Mouse (Mus musculus): ENCODE measurements at regions not wholly inside any gene's neighbourhood (a gene's known extent, or its start where the extent isn't known, plus 50 kb on each side); places are given as distances from the start of the nearest gene placed in this dataset.

DNA sequence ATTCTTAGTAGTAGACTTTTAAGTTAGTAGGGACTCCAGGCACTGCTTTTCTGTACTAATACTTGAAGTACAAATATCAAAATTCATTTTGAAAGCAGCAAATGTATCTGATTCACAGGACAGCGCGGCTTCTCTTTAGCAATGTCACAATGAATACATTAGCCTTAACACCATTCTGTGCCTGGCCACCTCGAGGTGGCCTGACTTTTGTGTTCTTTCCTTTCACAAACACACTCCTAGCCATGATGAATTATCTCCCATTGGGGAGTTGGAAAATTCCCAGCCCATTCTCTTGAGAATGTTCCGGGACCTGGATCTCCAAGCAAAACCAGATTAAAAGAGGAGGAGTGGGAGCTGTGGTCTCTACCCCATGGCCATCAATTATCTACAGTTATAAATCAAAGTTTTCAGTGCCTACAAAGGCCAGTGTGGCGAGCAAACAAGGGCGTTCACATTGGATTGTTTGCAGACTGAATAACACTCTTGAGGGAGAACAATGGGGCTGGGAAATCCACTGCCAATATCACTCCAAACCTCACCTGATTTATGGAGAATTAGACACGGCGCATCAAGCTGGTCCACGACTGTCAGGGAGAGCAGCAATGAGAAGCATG is 82.7 kb upstream of the Rarb start:
- peak; percentile 3 for DNase-seq (ENCODE audit: low spot score)

GRCm38 (mm10) chr14:16897747-16898544 is 79.0 kb upstream of the Rarb start:
- DNase-seq (ENCODE audit: low spot score) = no peak

- no peak for DNase-seq (ENCODE audit: low spot score)
Measured at GRCm38 (mm10) chr14:16896974-16897373, 78.0 kb upstream of the Rarb start.

DNA sequence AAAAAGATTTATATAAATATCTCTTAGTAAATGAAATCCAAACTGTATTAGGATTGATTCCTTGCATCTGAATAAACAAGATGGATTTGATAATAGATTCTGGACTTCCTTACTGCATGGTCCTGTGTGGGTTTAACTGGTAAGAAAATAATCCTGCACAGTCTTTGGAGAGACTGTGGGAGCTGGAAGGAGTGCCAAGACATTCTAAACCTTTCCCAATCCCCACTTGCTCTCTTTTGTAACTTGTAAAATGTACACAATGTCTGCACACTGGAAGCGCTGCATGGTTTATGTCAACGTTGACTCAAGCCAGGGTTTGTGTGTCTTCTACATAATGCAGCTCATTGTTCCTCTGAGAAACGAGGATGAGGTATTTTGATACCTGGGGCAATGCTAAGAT is 62.3 kb upstream of the Rarb start:
- DNase-seq (ENCODE audit: low spot score) = no peak

GRCm38 (mm10) chr14:16869221-16869620 is 50.3 kb upstream of the Rarb start:
- no peak for DNase-seq (ENCODE audit: low spot score)

All from ovary, postnatal 36 days (tissue).